Mouse (Mus musculus) bone marrow, adult 2 months (tissue): Measurements from ENCODE around the gene Slc30a10.

ENCODE experiments used
- CTCF ChIP-seq: fragments of 200-500 bp; IDR thresholded peaks from 2 replicates; pipeline ENCODE4 v1.5.1; 2011; ENCODE audit warnings: low read length, control low read depth; ENCODE audit not compliant: control insufficient read depth, insufficient read depth
- POLR2A ChIP-seq: fragments of 200-500 bp; IDR thresholded peaks from 2 replicates; pipeline ENCODE4 v1.6.1; 2011; ENCODE audit warnings: low read depth, mild to moderate bottlenecking, control low read depth, low read length, borderline replicate concordance; ENCODE audit not compliant: control insufficient read depth

DNA sequence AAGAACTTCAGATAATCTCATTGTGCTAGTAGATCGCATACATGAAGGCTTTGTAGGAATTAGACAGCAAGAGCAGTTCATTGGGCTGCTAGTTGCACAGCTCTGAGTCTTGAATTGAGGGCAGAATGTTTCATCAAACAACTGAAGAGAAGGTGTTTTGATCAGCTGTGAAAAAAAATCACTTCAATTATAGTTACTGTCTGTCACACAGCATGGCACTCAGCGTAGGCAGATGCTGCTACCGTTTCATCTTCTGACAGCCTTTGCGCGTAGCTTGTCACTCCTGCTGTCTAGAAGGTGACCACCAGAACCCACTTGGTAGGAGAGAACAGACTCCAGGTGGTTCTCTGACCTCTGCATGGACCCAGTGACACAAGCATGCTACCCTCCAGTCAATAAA, 24.2 kb upstream of the Slc30a10 start:
- no peak for TF ChIP-seq CTCF
- TF ChIP-seq POLR2A = no peak
